Mouse (Mus musculus): ENCODE data around the gene Hormad2.

The Hormad2 gene

DNA sequence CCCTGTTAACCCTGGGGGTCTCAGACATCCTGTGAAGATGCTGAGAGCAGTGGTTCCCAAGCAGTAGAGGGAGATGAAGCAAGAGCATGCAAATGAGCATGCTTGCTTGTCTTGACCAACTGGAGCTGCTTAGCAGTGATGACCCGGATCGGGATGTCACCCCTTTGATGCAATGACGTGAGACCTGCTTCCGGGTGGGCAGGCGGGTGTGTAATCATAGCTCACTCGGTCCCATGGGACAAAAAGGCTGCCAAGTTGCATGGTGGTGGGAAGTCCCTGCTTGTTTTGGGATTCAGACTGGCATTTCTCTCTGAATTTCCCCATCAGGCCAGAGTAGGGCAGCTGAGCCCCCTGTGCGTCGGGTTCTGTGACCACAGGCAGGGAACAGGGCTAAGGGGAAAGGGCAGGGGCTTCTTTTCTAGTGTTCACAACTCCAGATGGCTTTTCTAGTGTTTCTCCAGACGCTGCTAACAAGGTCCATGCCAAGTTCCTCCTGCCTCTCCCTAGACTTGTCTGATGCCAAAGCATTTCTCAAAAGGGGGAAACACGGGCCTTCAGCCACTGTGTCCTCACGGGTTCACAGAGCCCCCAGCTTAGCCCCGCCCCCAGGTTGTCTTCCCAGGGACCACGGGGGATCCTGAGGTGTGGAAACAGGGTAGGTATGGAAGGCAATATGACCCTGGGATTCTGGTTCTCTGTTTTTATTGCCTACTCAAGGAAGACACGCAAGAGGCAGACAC lies 141.0 kb downstream of the Hormad2 start:
- no peak for DNase-seq

DNA sequence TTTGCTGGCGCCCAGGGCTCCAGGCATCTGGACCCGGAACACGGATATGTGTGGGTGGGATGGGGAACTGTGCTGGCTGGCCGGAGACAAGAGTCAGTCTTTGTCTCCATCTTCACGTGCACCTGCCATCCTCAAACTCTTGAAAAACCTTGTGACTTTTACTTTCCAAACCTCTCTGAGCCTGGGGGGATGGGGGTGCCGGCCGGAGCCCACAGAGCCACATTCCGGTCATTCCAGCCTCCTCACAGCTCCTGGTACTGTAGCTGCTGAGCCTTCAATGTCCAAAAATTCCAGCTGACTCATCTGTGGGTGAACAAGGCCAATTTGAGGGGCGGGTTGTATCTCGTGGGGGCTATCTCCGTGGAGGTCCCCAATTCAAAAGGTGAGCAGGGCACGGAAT lies 141.7 kb downstream of the Hormad2 start:
- DNase-seq = no peak

DNA sequence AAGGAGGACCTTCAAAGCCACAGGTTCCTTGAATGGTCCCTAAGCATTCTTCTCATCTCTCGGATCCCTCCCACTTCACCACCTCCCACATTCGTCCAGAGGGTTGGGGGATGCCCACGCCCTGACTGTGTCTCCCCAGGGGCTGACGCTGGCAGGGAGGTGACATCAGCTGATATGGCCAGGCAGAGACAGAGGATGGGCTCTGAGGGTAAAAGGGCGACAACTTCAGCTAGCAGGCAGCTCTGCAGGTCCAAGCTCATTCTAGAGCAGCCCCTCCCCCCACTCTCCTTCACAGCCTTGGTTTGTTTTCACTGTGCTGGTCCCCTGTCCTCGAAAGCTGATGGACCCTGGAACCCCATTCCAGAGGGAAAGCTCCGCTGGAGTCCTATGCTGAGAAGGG lies 142.3 kb downstream of the Hormad2 start:
- DNase-seq = no peak

DNA sequence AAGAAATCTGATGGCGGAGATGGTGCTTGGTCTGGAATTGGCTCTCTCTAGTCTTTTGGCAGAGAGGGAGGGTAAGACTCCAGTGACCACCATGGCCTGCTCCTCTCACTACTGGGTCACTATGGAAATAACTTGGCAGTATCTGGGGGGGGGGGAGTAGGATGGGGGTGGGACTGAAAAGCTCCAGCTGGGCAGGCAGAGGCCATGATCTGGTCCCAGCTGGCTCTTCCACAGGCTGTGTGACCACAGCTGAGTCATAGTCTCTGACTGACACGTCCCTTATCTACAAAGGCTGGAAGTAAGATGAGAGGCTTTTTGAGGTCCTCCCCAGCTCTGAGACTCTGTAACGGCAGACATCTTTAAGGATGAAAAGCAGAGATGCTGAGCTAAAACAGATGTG lies 143.2 kb downstream of the Hormad2 start:
- DNase-seq = no peak

DNA sequence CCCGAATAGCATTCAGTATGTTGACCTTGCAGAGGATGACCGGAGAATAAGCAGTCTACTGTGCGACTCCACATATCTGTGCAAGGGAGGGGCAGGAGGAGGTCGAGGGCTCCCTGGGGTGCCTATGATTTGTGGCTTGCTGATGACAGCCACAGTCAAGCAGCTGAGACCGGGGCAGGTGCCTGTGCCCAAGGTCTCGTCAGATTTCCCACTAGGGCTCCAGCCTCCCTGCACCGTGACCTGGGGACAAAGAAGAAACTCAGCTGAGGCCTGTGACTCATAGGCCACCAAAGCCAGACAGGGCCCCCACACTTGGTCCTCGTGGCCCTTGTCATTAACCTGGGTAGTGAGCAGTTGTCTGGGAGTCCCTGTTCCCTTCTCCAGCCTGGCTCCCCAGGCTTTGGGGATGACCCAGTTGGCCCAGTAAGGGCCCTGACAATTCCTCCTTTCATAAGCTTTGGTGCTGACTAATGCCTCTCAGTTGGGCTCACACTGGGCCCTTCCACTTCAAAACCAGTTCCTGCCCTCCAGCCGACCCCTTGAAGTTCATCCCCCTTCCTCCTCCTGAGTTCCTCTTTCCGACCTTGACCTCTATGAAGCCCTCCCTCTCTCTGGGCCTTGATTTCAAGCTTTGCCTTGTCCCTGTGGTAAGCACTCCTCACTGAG lies 144.2 kb downstream of the Hormad2 start:
- DNase-seq = peak; percentile 27
